Mouse (Mus musculus): ENCODE measurements at regions not wholly inside any gene's neighbourhood (a gene's known extent, or its start where the extent isn't known, plus 50 kb on each side); places are given as distances from the start of the nearest gene placed in this dataset.
A peak's percentile ranks its signal among the peaks of the same experiment; 100 is the strongest.
"Not testable (repeated sequence)": the region's sequence is repeated elsewhere in the genome, so short reads cannot be mapped to it uniquely, and the experiment has no call there.

- DNase-seq: no peak
Measured at GRCm38 (mm10) chr14:101067082-101067481, 133.0 kb downstream of the Prr30 start.

DNA sequence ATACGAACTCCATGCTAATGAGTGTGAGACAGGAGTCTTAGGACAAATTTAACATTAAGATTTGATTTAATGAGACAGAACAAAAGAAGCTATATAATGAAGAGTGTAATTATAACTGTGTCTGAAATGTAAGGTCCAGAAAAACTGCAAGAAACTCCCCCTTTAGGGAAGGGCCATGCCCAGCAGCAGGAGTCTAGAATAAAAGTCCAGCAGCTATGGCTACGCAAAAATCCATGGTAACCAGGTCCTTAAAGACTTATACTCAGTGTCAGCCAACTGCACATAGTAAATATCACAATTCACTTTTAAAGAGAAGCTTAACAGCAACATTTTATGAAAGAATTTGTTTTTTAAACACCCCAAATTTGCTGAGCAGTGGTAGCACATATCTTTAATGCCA lies 143.3 kb downstream of the Prr30 start:
- DNase-seq: no peak

DNA sequence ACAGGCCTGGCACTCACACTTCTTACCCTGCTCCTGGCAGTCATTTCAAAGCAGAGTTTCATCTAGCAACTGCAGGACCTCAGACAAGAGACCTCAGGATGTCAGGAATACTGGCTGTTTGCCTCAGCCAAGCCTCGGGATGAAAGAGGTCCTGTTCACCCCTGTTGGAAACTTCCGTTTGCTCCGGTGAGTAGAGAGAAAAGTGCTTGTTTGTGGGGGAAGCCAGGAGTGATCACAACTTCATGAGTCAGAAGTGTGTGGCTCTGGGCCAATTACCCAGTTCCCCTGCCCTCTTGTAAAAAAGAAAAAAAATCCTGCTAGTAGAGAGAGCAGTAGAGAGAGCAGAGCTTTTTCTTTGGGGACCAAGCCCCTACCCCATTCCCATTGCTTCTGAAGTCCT lies 144.2 kb downstream of the Prr30 start:
- DNase-seq: peak; percentile 5

DNA sequence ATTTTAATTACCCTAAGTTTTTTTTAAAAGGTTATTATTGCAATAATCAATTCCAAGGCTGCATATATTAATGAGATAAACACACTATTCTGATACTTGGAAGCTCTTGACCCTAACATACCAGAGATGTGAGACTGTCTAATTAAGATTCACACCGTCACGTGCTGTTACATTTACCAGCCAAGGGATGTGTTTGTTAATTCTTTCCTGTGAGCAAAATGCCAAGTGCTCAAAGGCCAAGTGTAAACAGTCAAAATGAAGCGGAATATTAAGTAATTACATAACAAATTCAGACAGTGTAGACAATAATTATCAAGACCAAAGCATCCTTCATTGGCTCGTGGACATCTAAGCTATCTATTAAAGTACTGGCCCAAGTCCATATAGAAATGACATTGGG lies 145.3 kb downstream of the Prr30 start:
- DNase-seq: no peak

GRCm38 (mm10) chr14:101052760-101053159 lies 147.4 kb downstream of the Prr30 start:
- no peak for DNase-seq

DNA sequence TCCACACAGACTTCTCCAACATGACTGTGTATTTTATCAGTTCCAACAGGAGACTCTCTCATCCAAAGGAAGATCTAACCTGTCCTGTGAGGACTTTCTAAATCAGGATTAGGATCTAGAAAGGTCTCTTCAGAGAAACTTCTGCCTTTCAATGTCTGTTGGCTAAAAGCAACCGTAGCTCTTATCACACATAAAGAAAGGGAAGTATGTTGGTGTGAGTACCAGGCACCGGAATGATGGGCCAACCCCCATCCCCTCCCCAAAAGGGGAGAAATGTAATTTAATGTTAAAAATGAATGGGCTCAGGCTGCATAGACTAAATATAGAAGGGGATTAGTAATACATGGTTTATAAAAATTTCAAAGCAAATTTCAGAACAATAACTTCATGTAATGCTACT lies 149.9 kb downstream of the Prr30 start:
- no peak for DNase-seq

GRCm38 (mm10) chr14:101049664-101050203 lies 150.4 kb downstream of the Prr30 start:
- no peak for DNase-seq

- DNase-seq: no peak
Measured at GRCm38 (mm10) chr14:101043494-101043893, 156.6 kb downstream of the Prr30 start.

GRCm38 (mm10) chr14:101001070-101001469 lies 199.1 kb downstream of the Prr30 start:
- DNase-seq: no peak

DNA sequence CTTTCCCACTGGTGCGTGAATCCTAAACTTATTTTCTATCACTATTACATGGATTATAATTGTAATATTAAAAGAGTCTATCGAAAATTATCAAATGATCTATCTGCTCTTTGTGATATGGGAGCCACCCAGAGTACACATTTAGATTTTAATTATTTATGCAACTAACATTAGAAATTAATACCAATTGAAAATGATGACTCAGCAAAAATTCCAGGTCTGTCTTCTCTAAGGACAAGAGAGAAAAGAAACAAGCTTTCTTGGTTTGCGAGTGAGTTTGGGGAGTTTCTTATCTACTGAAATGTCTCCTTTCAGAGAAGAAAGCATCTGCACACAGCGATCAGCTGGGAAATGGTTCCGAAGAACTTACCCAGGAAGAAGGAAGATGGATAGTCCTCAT lies 219.4 kb downstream of the Prr30 start:
- no peak for DNase-seq

DNA sequence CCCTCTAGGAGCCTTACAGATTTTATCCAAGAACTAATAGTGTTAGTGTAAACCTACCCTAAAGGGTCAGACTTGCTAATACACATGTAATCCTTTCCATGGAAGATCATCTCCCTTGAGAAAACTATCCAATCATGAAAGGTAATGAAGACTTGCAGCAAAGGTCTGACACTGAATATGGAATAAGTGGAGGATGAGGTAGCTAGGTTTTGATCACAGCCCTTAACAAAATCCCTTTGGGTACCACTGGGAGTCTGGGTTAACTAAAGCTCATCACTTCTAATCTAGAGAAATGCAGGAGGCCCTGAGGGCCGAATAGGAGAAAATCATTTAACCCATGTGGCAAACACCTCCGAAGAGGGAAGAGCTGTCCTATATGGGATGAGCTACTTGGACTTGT lies 221.6 kb downstream of the Prr30 start:
- no peak for DNase-seq

- DNase-seq: no peak
Measured at GRCm38 (mm10) chr14:100970970-100971369, 229.2 kb downstream of the Prr30 start.

- DNase-seq: no peak
Measured at GRCm38 (mm10) chr14:100960198-100960597, 239.9 kb downstream of the Prr30 start.

DNA sequence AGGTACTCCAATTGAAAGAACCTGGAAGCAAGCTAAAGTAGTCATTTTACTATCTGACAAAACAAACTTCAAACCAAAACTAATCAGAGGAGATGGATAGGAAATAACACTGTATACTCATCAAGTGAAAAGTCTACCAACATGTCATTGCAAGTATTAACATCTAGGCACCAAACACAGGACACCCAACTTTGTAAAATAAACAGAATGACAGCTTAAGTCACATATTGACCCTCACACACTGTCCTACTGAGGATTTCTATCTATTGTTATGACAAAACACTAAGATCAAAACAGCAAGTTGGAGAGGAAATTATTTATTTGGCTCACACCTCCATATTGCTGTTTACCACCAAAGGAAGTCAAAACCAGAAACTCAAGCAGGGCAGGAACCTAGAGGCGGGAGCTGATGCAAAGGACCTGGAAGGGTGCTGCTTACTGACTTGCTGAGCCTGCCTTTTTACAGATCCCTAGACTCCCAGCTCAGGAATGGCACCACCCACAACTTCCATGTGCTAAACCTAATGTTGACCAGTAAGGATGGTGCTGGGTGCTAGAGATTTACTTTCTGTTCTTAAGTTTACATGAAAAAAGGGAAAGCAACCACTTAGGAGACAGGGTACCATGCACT lies 244.2 kb downstream of the Prr30 start:
- DNase-seq: no peak

DNA sequence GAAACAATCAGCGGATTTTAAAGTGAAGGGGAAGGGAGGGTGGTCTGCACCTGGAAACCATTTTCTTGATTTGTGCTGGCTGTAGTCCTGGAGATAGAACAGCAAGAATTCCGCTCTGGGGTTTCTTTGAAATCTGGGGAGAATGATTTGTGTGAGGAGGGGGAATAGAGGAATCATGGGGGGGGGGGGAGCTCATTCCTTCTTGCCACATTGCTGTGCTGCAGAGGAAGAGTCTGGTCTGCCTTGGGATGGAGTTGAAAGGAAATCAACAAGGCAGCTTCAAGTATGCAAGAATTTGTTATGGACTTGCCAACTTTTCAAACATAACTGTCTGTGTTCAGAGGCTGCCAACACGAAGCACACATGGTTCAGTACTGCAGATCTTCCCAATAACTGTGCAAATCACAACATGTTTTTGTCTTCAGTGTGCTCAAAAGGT lies 249.4 kb downstream of the Prr30 start:
- no peak for DNase-seq

GRCm38 (mm10) chr14:100947625-100948024 lies 252.5 kb downstream of the Prr30 start:
- DNase-seq: not testable (repeated sequence)

- no peak for DNase-seq
Measured at GRCm38 (mm10) chr14:100937358-100937887, 262.7 kb downstream of the Prr30 start.

GRCm38 (mm10) chr14:100934554-100934953 lies 265.6 kb downstream of the Prr30 start:
- DNase-seq: no peak

DNA sequence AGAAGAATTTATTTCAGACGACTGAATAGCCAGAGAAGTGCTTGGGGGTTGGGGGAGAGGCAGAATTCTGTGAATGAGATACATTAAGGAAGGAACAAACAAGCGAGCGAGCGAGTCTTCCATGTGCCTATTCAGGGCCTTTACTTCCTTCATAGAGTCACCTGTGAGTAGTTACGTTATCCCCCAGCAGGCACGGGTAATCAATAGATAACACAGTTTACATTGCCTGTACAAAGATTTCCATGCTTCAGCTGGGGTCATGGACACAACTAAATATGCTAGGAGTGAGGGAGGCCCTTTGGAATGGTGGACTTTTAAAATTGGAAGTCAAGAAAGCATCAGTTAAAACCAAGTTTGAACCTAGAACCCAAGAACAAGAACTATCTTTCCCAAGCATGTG lies 275.2 kb downstream of the Prr30 start:
- no peak for DNase-seq

DNA sequence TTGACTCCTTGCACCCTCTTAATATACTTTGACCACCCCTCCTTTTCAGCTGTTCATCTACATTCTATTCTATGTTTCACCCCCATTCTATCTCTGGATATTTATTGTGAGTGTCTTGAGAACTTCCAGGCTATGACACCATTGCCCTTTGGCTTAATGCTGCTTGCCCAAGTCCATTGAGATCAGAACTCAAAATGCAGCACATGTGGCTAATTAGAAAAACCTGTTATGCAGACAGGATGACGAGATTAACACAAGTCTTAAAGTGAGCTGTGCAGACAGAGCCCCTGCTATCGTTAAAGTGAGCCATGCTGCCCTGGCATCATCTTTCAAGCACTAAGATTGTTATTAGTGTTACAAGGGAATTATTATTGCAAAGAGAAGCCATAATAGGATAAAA lies 299.9 kb downstream of the Prr30 start:
- no peak for DNase-seq

GRCm38 (mm10) chr14:100899074-100899473 lies 301.1 kb downstream of the Prr30 start:
- no peak for DNase-seq

GRCm38 (mm10) chr14:100889163-100890157 lies 310.7 kb downstream of the Prr30 start:
- no peak for DNase-seq

DNA sequence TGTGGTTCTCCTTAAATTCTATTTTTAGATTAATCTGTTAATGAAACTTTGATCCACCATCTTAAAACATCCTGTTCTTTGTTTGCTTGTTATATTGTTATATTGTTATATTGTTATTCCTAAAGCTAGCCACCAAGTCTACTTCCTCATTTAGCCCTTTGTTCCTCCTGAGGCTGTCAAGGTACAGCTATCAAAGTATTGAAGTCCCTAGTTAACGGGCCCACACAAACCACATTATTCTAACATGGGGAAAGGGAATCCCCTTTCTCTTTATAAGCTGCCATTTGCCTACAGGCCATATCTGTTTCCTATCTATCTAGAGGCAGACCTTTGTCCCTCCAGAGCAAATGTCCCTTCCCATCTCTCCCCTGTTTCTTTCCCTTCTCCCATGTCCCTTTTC lies 317.0 kb downstream of the Prr30 start:
- DNase-seq: no peak

DNA sequence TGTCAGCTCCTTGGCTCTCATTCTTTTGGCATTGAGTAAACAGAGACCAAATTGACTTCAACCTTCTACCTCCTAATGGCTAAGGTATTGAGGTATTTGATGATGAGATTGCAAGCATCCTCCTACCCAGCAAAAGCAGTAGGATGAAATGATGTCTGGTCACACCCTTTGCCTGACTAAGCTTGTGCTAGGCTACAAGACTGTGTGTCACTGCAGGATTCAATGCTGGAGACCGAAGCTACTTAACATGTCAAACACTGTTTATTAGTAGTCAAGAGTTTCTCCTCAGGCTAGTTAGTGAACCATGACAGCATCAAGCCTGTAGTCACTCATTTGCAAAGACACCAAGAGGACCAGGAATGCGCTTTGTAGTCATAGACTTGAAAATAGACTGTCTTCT lies 320.0 kb downstream of the Prr30 start:
- DNase-seq: no peak
